Mouse (Mus musculus) cerebellum, adult 11 months (tissue): Measurements from ENCODE around the gene B4galt1.

Experiments
- DNase-seq: peaks from one replicate; pipeline ENCODE4 v3.0.0; 2022

The B4galt1 gene

DNA sequence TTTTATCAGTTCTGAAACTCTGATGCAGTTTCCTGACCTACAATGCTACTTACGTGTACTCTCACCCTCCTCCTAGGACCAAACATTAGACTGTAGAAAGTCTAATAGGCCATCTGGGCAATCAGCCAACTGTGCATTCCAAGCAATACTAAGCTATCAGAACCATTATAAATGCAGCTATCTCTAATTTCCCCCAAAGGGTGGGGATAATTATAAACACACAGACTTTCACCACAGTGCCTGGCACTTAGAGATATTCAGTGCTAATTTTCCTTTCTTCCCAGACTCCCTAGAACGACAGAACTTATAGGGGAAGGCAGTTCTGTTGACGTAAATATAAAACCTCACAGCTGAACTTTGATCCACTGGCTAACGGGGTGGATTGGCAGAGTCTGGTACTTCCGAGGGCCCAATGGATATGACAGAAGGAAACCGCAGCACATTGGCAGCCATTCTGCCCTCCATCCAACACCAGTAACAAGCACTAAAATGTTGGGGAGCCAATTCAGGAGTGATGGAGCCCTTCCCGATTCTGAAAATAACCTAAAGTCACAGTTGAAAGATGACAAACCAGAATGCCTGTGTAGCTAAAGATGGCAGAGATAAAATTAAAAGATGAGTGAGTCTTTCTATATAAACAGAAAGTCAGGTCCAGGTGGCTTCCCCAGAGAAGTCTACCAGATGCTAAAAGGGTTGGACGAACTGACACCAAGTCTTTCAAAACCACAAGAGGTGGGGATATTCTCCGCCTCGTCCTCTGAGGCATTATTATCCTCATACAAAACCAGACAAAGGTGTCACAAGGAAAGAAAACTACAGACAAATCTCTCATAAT lies 16.1 kb downstream of the B4galt1 start:
- no peak for DNase-seq

DNA sequence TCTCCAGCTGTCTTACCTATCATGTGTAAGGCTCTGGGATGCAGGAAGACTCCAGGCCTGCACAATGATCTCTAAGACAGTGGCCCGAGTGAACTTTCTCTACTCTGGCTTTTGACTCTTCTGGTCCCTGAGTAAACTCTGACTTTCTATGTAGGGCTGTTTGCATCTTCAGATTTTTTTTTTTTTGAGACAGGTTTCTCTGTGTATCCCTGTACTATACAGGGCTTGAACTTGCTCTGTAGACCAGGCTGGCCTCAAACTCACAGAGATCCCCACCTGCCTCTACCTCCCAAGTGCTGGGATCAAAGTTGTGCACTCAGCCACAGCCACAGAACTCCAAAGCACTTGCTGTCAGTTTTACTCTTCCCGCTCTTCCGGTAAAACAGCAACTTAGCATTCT lies 16.8 kb downstream of the B4galt1 start:
- DNase-seq, result no peak

DNA sequence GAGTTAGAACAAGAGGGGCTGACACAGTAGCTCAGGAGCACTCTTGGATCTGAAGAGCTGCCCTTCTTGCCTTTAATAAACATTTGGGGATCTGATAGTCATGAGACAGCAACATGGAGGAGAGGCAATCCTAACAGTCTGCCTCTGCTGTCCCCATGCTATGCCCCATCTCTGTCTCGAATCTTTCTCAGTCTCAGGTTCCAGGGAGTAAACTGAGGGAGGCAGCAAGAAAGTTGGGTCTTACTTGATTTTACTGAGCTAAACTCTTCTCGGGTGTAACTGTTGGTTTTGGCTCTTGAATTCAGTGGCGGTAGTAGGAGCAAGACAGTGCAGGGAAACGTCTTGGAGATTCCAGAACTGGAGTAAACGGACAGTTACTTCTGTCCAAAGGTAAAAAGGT lies 18.9 kb downstream of the B4galt1 start:
- no peak for DNase-seq

DNA sequence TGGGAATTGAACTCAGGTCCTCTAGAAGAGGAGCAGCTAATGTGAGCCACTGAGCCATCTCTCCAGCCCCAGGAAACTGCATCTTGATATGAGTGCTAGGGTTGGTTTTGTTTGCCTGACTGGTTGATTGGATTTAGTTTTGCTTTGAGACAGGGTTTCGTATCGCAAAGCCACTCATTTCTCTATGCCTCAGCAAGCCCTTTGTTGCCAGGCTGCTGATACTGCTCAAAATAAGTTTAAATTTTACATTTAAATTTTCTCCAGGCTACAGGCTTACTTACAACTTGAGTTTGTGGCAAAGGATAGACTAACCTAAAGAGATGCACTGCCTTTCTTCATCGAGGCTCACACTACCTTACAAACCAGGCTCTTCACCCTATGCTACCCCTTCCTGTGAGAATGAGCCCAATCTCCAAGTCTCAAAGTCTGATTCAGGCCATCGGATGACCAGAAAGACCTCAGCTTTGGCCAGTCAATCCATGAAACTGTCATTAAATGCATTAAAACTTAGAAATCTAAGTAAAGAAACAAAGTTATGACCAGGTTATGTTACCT lies 19.5 kb downstream of the B4galt1 start:
- DNase-seq, result no peak

DNA sequence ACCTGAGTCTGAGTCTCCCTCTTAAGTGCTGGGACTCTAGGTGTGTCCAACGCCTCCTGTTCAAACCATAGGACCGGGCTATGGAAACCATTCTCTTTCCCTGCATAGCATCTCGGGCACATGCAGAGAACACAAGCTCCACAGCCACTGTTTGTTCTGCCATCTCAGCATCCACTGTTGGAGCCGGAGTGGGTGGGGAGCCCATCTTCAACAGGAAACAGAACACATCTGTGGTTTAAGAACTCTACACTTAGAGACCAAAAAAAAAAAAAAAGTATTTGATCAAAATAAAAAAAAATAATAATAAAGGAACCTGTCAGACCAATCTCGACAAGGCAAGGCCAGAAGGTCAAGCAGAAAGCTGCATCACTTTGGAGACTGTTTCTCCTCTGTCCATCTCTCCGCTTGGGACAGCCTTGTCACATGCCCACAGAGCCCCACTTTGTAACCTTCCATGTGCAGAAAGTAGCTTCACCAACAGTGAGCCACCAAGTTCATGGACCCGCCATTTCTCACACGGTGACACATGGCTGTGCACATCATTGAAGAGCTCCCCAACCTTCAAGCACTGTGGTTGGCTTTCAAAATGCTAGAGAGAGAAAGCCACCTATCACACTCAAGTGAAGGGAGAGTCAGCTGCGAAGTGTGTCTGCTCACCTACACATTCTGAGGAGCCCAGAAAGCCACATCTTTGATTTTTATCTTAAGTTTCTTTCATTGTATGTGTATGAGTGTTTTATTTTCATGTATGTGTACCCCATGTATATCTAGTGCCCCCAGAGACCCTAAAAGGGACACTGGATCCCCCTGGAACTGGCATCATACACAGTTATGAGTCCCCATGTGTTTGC lies 20.2 kb downstream of the B4galt1 start:
- DNase-seq, result no peak

DNA sequence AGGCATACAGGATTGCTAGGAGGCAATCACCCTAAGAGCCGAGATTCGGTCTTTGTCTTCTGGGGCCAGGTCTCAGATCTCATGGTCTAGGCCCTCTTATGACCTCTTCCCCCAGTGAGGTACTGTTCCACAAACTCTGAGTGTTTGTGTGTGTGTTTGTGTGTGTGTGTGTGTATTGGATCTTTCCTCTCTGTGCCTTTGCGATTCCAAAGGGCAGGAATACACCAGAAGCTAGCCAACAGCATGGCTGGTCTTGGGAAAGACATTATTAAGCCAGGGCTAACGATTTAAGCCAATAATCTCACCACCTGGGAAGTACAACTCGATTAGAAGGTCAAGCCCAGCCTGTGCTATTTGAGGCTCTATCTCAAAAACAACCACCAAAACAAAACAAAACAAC lies 23.3 kb downstream of the B4galt1 start:
- DNase-seq, result no peak

DNA sequence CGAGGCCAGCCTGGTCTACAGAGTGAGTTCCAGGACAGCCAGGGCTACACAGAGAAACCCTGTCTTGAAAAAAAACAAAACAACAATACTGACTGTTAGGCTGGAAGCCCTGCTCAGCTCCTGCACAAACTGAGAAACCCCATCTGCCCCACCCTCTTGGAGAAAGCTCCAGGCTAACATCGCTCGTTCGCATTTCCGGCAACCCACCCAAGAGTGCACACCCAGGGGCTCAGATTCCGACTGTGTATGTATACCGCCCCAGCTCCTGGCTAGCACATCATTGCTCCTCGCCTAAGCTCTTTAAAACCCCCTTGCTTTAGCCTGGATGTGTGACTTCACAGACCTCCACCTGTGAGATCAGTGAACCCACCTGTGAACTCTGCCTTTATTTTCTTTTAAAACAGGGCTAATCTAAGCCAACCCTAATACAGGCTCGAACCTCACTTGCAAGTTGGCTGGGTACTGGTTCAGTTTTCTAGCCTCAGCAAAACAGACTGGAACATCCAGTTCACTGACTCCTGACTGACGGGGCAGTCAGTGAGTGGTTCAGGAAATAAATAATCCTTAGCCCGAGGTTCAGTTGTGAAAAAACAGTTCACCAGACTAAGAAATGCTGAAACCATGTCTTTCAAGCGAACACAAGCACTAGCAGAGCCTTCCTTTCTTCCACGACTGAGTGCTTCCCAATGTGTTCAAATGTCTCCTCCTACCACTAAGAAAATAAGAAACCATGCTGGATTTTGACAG lies 24.0 kb downstream of the B4galt1 start:
- DNase-seq, result no peak

DNA sequence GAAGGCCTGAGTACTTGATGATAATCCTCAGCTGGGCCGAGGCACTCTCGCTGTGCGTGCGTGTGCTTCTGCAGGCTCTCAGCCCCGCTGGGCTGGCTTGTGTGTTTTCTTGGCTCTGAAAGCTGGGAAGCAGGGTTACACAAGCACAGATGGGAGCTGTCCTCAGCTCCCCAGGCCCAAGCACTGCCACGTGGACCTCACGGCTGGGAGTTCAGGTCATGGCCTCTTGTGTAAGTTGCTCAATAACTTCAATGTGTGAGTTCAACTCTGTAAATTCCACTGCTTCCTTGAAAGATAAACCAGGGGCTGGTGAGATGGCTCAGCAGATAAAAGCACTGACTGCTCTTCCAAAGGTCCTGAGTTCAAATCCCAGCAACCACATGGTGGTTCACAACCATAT lies 24.9 kb downstream of the B4galt1 start:
- DNase-seq, result no peak

DNA sequence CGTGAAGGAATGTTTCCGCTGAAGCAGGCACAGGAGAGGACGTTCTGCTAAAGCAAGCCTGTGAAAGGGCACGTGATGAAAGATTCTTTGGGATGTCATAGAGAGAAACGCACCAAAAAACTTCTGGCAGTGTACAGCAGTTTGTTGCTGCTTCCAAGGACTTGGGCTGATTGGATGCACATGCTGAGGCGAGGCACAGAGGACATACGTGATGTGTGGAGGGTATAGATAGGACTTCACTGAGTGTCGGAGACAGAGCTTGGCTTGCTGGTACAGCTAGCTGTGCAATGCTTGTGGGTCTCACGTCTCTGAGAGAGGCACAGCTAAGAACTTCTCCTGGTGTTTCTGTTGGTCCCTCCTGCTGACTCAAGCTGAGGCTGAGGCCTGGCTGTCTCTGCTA lies 25.9 kb downstream of the B4galt1 start:
- DNase-seq, result no peak

DNA sequence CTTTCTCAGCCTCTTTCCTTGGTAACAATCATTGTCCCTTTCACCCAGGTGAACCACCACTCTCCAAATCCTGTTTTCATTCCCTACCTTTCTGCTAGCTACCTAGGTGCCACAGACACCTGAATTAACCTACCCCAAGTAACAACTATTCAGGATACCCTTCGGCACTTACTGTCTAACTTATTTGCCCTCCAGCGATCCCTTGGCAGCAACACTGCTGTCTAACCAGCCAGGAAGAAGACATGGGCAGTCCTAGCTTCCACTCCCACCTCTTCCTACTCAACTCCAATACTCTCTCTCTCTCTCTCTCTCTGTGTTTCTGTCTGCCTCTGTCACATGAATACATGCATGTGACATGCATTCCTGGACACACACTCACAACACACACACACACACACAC lies 27.0 kb downstream of the B4galt1 start:
- DNase-seq, result no peak

DNA sequence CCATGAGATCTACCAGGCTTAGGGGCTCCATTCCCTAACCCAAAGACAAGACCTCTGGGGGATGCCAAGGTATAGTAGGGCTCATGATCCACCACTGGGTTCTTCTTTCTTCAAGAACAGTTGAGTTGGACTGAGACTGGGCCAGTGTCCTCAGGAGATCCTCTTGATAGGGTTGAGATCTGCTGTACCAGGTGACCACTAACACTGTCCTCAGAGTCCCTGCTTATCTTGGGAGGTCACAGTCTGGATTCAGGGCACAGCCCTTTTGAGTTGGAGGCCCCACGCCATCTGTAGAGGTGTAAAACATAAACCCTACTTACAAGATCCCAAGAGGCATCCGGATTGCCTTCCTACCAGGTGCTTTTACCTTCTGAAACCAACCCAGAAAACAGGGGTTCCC lies 27.8 kb downstream of the B4galt1 start:
- no peak for DNase-seq

DNA sequence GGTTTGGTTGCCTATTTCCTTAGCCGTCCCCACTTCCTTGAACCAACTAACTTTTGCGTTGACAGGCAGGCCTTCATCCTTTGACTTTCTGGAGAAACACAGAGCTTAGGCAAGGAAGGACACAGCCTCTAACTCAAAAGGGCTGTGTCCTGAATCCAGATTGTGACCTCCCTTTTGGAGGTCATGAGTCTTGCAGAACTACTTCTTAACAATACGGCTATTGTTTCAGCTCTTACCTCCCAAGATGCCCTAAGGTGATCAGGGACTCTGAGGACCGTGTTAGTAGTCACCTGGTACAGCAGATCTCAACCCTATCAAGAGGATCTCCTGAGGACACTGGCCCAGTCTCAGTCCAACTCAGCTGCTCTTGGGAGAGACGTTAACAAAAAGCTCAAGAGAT lies 28.7 kb downstream of the B4galt1 start:
- DNase-seq, result no peak

DNA sequence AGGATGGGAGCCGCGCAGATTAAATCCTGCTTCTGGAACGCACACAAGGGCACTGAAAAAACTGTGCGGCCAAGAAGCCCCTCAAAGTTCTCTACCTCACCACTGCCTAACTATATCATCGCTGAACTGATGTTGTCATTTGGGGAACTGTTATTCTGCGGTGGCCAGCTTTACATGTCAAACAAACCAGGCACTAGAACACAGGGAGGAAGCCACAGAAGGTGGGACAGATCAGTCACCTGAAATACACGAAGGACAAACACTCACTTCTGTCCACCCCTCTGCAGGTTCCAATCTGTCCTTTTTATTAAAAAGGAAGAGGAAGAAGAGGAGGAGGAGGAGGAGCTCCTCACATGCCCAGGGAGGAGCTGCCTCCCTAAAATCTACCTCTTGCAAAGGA lies 29.3 kb downstream of the B4galt1 start:
- DNase-seq, result no peak

DNA sequence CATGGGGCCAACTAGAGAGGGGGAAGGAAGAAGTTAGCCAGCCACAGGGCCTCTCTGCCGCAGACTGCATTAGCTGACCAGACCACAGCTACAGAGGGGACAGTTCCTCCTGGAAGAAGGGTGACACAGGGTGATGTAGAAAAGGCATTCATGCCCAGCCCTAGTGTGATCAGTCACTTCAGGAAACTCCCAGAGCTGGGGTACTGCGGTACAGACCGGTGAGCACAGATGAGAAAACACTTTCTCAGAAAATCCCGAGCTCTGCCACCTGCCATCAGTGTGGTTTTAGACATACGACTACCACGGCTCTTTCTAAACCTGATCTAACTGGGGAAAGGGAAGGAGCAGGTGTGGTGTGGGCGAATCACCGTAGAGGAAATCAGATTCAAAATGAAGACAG lies 30.1 kb downstream of the B4galt1 start:
- DNase-seq, result no peak

DNA sequence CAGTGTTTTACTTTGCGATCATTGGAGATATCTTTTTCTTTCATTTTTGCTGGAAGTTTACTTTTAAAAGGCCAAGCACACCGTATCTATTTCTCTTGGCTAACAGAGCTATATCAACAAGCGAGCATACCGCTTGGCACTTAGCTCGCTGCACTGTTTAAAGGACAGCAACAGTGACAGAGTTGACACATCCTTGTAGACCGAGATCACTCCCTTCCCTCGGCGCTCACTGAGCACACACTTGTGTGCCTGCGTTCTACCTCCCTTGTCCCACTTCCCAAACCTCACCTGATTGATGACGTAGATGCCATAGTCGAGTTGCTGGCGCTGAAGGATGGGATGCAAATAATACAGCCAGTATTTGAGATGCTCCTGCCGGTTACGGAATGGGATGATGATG lies 30.7 kb downstream of the B4galt1 start:
- DNase-seq, result no peak

DNA sequence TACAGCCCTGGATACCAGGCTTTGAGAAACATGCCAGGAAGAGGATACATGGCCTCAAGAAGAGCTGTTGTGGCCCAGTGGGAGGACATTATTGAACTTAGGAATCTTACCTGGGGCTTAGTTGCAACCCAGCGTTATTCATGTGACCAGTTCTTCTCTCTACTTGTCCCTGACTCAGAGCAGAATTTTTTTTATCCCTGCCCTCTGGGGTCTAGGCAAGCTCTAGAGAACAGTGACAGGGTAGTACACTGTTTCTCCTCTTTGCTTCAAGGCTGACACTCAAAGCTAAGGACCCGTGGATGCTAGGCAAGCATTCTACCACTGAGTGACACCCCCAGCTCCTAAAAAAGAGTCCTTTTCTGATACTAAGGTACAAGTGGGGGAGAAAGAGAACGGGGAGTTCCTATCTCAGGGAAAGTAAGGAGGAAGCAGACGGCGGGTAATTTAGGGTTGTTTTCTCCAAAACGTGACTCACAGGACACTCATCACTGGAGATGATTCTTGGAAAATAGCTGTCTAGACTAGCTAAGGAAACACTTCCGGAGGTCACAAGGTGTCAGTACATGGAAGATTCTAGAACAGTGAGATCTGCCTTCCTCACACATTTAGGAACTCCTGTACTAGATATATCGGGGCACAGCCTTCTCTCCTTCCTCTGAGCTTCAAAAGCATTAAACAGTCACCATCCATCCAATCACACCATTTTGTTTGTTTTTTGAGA lies 32.3 kb downstream of the B4galt1 start:
- DNase-seq, result no peak

DNA sequence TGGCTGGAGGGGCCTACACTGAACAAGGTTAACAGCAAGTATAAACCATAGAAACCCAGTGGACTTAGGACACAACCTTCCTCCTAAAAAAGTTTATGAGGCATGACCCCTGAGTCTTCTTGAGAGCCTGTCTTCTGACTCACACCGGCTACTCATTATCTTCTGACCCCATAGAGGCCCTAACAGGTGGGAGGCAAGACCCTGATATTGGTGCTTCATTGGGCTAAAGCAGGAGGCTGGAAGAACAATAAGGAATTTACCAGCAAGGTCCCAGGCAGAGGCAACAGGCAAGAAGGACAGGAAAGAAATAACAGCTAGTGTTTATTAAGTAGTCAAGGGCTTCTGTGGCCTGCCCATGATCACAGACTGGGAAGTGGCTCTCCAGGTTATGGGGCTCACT lies 32.9 kb downstream of the B4galt1 start:
- DNase-seq, result no peak

DNA sequence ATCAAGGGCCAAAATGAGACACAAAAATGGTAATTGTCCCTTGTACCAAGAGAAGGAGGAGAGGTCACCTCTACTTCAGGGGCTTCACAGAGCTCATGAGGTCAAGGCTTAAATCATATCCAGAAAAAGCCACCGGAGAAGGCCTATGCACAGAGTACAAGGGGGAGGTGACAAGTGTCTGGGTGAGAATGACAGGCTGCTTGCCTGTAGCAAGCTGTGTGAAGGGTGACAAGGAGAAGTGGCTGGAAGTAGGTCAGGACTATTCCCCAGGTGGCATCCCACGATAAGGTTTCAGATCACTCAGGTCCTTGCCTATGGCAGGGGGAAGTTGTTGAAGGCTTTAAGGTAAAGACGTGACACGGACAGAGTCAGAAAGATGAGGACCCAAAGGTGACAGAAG lies 33.8 kb downstream of the B4galt1 start:
- DNase-seq, result no peak

DNA sequence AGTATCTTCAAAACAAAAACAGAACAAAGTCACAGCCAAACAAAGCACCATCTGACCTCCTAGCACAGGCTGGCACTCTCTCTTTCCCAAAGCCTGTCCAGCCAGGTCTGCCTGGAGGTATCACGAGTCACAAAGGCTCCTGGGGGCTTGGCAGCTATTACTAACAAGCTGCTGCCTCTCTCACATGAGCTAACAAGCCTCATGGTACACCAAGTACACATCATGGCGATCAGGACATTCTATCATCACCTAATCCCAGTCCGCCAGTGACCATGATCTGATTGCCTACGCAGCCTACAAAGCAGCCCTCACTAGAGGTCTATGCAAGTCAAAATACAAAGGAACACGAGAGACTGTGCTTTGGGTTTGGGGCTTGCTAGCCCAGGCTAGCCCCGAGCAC lies 34.7 kb downstream of the B4galt1 start:
- DNase-seq, result no peak

DNA sequence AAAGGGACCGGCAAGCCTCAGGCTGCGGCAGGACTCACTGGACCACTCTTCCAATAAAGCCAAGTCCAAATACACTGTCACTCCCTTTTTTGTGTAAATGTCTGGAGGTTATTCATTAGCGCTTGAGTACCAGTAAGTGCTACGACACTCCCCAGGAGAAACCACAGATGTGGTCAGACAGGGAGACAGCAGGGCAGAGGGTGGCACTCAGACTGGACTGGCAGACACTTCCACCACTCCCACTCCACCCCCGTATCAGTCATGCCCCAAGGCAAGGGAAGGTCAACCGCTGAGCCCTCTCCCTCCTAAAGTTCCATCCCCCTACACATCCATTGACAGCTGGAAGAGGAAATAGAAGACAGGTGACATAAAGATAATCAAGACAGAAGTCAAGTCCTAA lies 35.4 kb downstream of the B4galt1 start:
- DNase-seq, result no peak

DNA sequence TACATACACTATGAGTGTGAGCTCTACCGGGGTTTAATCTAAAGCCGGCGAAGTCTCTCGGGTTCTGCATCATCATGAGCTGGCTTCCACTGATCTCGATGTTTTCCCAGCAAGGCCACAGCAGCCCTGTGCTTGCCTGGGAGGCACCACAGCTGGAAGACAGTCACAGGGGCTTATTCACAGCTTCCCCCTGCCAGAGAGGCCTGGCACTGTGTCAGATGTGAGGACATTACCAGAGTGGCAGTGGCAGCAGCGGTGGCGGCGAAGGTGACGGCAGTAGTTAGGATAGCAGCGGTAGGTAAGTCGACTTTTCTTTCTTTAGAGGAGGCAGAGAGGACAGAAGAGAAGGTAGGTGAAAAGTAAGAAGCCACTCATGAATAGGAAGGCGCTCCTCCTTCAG lies 35.9 kb downstream of the B4galt1 start:
- DNase-seq, result no peak

DNA sequence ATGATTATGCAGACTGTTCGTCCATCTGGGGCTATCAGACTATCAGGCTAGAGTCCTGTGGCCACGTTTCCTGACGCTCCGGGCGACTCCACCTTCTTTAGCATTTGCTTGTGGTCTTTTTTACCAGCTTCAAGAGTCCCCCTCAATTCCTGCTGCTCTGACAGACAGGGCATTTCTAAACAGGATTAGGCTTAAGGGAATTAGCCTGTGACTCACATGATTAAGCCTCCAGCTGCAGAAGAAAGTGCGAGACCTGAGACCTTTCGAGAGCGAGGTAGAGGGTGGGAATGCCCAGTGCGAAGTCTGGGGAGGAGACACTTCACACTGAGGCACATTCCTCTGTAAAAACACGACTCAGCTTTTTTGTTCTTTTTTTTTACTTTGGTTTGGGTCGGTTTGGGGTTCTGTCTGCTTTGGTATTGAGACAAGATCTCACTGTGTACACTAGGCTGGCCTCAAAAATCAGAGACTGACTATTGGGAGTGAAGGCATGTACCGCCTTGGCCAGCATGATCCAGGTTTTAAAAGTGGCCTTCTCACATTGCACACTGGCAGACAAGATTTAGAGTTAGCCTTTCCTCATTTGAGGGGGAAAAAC lies 37.9 kb downstream of the B4galt1 start:
- no peak for DNase-seq
